Mouse (Mus musculus) embryo, embryonic 11 days (tissue): Measurements from ENCODE around the gene Aff1.

ENCODE experiments used
- DNase-seq: peaks from one replicate; pipeline ENCODE4 v3.0.0-alpha.2; 2015

Aff1 gene

DNA sequence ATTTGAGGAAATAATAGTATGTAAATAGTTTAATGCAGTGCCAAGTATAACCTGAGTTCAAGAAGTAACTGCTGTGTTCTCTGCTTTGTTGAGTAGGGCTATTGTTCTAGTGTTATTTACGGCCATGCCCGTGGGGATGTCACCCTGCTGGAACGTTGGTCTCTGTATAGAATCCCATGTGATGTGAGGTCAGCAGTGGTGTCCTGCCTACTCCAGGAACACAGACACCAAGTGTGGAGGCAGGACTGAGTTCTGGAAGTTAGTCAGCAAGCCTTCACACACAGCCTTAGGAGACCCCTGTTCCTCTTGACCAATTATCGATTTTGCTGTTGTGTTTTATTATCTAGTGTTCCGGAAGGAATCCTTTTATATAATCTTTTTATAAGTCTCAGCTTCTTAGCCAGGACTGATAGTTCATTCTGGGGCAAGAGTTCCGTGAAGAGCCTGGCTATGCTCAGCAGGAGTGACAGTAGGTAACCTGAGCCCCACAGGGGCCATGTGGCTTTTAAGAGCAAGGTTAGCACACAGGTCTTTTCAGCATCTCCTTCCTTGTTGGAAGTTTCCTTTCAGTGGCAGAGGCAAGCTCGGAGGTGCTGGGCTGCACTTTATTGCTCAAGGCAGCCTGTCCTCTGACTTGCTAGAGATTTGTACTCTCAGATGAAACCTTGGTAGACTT lies 115.6 kb downstream of the Aff1 start:
- no peak for DNase-seq

DNA sequence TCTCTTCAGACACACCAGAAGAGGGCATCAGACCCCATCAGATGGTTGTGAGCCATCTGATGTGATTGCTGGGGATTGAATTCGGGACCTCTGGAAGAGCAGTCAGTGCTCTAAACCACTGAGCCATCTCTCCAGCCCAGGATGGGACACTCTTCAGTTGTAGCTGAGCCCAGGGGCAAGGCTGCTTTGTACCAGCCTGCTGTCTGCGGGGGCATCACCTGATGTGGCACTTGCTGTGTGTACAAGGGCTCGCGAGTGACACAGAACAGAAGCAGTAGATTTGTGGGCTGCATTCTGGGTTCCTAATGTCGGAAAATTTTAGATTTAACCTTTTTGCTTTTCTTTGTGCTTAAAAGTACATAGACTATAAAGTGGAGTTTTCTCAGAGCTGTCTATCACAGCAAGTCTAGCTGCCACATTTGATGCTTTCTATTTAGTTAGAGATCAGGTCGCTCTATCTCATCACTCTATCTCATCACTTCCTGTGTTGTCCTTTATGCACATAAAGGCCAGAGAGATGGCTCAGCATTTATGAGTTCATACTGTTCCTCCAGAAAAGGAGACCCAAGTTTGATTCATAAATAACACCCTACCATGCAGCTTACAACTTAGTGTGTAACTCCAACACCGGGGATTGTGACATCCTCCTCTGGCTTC lies 117.6 kb downstream of the Aff1 start:
- no peak for DNase-seq

DNA sequence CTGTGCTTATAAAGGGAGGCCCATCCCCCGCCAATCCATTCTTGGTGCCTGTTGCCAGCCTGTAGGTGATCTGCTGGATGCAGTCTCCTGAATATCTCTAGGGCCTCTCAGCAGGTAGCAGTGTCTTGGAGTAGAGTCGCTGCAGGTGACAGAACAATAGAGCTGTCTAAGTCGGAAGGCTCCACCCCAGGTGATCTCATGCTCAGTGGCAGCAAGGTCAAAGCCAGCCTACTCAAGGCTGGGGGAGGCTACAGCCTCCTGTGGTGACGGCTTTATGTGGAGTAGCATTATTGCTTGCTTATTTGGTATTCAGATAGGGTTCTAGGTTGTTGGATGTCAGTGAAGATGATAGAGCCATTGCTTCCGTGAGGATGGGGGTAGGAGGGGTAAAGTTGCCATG lies 121.1 kb downstream of the Aff1 start:
- no peak for DNase-seq

DNA sequence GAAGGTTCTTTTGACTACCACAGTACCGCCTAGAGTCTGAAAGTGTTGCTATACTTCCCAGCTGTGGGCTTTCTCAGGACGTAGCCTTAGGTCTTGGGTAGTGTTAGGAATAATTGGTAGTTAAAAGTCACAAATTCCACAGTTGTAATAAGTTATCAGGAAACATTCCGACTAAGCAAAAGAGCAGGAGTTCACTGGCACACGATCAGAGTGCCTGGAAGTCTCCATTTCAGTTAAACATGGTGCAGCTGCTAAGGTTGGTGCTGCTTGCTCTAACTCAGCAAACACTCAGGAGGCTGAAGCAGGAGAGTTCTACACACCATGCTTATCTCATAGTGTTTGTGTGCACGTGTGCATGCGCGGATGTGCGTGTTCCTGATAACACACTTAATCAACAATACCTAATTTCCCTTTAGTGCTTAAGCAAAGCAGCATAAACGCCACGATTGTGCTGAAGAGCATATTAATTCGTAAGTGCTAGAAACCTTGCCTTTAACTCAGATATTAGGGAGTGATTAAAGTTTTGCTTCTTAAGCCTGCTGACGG lies 121.9 kb downstream of the Aff1 start:
- no peak for DNase-seq

DNA sequence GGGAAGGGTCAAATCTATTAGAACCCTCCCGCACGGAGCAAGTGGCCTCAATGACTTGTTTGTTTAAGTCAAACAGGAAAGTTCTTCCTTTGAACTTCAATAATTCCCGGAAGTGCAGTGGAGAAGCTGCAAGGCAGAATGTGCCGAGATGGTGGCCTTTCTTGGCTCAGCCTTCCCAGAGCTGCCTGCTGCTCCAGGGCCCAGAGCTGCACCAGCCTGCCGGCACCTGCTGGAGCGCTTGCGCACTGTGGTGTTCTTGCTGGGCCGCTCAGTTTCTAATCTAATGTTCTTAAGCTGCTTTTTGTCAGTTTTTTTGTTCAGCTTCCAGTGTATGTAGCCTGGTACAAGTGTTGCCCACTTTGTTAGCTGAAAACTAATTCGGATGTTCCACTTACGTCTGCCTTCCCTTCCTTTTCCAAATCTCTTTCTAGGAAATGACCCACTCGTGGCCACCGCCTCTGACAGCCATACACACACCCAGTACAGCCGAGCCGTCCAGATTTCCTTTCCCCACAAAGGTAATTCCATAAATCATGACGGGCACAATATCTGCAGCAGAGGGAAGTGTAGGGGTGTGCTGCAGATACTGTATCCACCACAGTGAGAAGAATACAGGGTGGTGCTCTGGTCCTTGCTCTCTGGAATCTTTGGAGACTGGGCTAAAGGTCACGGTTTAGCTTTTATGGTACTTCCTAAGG lies 122.5 kb downstream of the Aff1 start:
- DNase-seq = peak; percentile 32

DNA sequence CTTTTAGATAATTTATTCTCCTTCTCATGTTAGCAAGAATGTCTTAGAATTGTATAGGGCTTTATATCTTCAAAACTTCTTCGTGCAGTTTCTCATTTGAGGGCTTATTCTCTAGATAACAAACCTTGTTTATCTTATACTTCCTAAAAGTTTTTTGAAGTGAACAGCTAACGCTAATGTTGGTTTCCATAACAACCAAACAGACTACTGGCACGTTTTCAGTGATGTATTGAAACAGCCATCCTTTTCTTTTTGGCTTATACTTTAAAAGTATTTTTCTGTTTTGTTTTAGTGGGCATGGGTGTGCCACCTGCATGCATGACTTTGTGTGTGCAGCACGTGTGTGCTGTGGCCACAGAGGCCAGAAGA lies 123.1 kb downstream of the Aff1 start:
- DNase-seq = no peak

DNA sequence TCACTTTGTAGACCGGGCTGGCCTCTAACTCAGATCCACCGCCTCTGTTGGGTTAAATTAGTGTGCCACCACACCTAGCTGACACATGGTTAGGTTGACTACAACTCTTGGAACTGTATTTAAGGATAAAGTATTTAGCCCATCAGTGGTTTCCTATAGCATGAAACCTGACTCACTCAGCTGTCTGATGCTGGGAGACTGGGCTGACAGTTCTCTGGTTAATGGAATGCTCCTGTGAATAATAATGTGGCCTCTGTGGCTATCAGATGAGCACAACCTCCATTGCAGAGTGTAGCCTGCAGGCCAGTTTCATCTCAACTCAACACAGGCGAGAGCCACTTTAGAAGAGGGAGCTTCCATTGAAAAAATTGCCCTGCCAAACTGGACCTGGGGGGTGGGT lies 124.5 kb downstream of the Aff1 start:
- DNase-seq = no peak

DNA sequence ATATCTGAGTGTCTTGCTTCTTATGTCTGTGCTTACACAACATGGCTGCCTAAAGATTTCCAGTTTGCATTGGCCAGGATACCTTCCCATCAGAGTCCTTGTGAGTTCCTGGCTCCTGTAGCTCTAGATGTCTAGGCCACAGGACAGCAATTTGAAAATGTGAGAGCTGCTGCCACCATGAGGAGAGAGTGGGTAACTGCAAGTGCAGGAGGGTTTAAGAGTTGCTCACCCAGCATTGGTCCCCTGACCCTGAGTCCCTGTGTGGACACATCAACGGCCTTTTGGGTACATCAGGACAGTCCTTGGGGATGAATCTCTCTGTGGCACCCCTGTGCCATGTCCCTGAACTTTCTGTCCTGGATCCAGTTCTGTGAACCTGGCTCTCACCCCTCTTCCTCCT lies 125.6 kb downstream of the Aff1 start:
- peak; percentile 79 for DNase-seq

DNA sequence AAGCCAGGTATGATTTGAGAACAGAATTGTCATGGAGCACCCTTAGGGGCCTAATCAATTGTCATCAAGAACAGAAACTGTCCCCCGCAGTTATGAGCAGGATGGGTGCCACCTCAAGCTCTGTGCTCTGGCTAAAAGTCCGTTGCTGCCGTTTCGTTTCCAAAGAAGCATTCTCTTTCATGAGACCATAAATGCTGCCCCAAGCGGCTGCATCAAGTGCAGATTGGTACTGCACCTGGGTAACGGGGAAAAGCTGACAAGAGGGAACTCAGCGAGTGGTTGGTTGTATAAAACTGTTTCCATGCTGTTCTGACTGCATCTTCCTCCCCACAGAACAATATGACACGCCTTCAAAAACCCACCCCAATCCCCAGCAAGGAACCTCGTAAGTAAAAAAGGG lies 126.4 kb downstream of the Aff1 start:
- no peak for DNase-seq

DNA sequence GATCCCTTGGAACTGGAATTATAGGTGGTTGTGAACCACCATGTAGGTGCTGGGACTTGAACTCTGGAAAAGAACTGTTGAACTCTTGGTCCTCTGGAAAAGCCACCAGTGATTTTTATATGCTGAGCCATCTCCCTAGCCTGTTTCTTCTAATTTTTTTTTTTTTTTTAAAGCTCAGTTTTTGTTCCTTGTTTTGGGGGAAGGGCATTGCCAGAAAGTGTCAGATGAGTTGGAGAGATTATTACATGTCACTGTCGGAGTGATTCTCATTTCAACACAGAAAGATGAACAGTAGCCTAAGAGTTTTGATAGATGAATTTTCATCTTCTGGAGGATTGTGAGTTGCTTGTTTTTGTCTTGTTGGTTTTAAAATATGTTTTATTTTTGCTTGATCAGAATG lies 127.5 kb downstream of the Aff1 start:
- DNase-seq = no peak

DNA sequence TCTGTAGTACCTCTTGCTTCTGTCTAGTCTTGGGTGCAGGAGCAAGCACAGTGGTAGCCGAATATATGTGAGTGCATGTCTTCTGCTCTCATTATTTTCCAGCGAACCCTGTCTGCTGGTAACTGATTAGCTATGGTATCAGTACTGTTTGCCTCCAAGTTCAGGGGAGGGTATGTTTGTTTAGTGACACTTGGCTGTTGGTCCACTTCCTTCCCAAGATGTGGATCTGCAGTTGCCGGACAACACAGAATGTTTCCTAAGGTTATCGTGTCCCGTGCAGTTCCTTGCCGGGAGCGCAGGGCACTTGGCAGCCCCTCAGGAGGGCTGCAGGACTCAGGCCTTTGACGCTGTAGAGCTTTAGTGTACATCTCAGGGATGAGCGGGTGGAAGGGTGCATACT lies 128.9 kb downstream of the Aff1 start:
- DNase-seq = no peak

DNA sequence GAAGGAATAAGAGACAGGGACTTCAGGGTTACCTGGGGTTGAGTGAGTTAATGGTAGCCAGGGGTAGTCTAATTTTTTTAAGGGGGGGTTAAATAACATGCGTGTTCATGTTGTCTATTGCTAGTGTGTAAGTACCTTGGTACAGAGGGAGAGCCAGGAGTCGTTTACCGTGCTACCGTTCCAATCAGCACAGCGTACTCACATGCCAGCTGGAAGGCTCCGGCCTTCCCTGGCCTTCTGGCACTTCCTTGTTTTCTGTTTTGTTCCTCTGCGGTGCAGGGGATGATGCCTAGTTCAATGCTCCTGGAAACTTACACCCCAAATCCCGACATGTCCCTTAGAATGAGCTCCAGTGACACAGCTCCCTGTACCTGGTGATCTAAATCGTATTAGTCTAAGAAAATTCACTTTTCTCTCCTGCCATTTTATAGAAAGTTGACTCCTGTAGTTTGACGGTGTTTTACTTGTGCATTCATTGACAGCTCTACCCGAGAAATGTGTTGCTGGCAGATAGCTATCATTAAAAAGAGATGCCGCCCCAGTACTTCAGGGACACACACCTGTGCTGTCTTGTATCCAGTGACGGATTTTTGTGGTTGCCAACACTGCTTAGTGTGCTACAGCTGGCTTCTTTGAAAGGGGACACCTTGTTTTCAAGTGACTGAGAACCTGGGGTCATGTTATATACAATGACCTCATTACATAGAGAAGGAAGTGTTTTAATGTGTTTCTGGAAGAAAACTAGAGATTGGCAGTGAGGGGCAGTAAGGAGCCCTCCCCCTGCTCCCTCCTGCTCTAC lies 129.5 kb downstream of the Aff1 start:
- no peak for DNase-seq

DNA sequence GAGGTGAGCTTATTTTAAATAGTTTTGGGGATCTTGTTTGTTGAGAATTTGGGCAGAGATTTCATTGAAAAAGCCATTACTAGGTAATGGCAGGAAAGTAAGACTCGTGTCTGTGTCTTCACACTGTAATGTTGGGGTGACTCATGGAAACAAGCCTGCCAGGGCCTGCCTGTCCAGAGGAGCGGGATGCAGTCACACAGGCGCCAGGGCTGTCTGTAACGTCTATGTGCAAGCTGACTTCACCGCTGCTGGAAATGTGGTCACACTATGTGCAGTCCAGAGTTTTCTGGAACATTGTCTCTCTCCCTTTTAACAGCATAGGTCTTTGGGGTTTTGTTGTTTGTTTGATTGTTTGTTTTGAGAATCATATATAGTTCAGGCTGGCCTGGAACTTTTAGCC lies 130.8 kb downstream of the Aff1 start:
- no peak for DNase-seq

DNA sequence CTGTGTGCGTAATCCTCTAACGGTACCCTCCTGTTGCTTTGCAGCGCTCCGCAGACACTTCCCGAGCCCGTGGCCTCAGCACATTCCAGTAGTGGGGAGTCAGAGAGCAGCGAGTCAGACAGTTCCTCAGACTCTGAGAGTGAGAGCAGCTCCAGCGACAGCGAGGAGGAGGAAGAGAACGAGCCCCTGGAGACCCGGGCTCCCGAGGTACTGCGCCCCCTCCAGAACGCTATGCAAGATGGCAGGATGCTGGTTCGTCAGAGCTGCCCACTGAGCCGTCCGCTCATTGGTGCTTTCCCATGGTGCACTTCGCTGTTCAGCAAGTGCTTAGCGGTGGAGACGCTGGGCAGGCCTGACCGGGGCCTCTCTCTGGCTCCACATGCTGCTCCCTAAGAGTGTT lies 136.1 kb downstream of the Aff1 start:
- no peak for DNase-seq

DNA sequence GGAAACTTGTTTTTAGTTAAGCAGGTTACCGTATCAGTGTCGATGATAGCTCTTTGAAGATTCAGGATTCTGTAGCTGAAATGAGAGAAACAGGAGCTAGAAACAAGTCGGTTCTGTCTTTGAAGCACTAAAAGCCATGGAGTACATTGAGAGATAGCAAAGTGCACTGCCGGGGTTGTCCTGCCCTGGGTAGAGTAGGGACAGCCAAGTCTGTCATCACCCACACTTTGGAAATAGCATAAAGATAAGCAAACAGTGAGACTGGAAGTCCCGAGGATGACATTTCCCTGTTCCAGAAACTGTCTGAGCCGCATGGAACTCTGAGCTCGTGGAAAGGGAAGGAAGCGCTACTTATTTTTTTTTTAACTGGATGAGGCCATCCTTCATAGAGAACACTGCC lies 136.6 kb downstream of the Aff1 start:
- no peak for DNase-seq

DNA sequence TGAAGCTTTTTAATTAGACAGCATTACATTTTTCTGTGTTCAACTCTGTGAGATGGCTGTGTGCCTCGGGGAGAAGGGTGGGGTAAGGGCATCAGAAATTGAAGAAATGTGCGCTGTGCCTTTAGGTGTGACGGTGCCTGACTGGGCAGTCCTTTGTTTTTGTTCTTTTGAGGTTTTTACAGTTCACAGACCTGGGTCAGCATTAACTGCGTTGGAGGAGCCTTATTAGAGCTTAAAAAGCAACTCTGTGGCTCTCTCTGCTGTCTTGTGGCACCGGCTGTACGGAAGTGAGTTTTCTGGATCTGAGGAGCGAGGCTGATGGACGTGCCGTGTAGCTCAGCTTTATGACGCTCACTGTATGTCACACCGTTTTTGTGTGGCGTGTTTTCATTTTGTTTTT lies 137.0 kb downstream of the Aff1 start:
- no peak for DNase-seq

DNA sequence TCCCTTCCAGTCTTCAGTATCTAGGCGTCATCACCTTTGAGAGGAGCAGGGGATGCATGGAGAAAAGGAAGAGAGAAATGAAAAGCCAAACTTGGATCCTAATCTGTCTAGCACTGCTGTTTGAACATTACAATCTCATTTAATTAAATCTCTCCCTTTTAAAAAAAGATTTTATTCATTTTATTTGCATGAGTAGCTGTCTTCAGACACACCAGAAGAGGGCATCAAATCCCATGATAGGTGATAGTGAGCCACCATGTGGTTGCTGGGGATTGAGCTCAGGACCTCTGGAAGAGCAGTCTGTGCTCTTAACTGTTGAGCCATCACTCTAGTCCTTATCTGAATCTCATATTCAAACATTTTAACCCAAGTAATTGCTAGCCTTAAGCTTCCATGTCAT lies 138.7 kb downstream of the Aff1 start:
- DNase-seq = no peak

DNA sequence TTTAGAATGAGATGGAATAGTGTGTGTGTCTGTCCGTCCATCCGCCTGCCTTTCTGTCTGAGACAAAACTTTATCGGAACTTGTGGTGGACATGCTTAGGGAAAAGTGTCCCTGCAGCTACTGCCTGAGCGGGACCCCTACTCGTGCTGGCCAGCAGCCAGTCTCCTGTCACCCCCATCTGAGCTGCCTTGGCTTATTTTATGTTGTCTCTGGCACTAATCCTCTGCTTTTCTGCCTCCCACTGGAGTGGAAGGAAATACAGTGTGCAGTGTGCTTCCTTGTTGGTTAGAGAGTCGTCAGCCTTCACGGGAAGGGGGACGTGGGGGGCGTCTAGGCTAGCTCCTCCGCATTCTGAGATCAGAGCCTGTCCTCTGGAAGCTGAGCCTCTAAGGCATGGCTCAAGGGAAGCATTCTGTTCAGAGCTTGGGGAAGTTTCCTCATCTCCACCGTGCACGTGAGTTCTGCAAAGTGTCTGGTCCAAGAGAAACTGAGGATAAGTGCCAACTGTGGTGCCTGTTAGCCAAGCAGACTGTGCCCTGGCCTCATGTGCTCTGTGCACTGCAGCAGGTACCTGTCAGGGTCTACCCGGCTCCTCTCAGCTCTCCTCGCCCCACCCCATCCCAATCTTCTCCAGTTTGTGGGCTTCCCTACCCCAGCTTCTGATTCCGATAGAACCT lies 143.4 kb downstream of the Aff1 start:
- DNase-seq = no peak

DNA sequence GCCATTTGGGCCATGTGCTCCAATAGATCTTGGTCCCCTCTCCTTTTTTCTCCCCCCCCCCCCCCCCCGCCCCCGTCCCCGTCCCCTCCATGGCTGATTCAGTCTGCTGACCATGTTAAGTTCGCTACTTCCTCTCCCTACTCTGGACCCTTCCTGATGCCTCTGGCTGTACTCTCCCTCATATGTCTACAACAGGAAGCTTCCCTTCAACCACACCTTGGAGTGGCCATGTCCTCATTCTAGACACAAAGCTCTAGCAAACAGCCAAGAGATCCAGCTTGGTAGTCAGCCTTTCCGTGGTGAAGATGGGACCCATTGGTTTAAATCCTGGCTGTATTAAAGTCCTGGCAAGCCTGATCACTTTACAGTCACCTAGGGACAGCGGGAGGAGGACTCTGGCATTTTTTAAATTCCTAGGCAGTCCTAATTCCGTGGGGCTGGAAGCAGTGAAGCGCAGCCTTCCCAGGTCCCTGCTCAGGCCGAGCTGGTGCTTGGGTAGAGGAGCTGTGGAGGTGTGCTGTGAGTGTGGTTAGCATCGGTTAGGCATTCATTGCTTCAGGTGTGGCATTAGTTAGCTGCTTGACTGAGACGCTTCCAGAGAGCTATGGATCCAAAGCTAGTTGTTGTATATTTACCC lies 144.1 kb downstream of the Aff1 start:
- no peak for DNase-seq

DNA sequence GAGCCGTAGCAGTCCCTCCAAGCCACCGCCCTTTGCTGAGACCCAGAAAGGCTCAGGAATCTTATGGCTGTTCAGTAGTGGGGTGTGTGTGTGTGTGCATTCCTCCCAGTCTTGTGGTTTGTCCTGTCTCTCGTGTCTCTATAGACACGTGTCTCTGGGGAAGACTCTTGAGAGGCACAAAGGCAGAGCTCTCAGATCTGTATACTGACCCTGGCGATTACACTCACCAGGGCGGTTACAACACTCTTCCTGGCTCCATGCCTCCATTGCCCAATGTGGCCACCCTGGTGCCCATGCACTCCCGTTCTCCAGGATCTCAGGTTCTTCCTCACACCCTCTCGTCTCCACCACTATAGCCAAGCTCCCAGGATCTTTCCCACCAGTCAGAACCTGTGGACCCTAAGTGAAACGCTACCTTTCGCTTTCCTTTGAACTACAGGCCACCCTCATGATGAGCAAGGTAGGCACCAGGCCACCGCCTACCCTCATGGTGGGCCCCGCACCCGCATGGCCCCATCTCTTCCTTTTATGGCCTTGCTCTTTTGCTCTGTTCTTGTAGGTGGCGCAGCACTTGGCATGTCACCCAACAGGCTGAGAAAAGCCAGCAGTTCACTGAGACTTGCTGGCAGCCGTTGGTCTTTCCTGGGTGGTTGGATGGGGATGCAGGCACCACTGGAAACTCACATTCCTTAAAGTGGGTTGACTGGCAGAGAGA lies 146.5 kb downstream of the Aff1 start:
- no peak for DNase-seq

DNA sequence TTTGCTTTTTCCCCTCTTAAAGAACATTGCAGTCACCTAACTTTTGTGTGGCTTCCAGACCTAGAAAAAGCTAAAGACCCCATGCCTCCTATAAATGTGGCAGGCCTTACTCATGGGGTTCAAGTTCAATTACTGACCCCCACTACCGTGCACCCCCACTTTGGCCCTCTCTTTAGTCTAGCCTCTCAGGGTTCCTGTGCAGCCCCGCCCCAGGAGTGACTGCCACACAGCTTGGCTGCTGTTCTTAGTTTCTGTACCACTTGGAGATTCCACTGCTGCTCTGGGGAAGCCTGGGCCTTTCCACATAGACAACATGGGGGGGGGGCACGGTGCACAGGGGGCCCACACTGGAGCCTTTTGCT lies 147.1 kb downstream of the Aff1 start:
- no peak for DNase-seq

DNA sequence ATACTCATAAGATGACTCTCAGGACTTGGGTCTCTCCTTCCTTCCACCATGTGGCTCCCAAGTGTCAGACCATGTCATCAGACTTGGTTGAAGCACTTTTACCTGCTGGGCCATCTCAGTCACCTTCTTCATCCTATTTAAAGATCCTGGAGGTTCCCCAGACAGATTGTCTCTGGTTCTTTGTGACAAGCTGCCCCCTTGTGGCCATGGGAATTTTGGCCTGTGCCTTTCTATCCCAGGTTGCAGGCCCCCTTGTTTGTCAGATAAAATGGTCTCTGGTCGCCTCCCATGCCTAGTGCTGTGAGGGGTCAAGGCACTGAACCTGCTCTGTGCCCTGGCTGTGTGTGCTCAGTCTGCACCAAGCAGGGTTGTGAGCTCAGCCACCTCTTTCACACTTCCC lies 151.8 kb downstream of the Aff1 start:
- DNase-seq = peak; percentile 62
